Mouse (Mus musculus): ENCODE data around the gene Eif2s2.
A peak's percentile ranks its signal among the peaks of the same experiment; 100 is the strongest.
"Not testable (repeated sequence)": the region's sequence is repeated elsewhere in the genome, so short reads cannot be mapped to it uniquely, and the experiment has no call there.

Gene Eif2s2

GRCm38 (mm10) chr2:154892201-154893044 lies at the start of gene Eif2s2:
Eif2s2 (minus strand) TSS chr2:154892935.
- peak; percentile 96 for DNase-seq (ENCODE audit: extremely low read depth, low read depth)

- DNase-seq (ENCODE audit: extremely low read depth, low read depth): no peak
Measured at GRCm38 (mm10) chr2:154941952-154942351, 49.2 kb upstream of the Eif2s2 start.

GRCm38 (mm10) chr2:154937547-154938390 lies 45.0 kb upstream of the Eif2s2 start:
- no peak for DNase-seq (ENCODE audit: extremely low read depth, low read depth)

DNA sequence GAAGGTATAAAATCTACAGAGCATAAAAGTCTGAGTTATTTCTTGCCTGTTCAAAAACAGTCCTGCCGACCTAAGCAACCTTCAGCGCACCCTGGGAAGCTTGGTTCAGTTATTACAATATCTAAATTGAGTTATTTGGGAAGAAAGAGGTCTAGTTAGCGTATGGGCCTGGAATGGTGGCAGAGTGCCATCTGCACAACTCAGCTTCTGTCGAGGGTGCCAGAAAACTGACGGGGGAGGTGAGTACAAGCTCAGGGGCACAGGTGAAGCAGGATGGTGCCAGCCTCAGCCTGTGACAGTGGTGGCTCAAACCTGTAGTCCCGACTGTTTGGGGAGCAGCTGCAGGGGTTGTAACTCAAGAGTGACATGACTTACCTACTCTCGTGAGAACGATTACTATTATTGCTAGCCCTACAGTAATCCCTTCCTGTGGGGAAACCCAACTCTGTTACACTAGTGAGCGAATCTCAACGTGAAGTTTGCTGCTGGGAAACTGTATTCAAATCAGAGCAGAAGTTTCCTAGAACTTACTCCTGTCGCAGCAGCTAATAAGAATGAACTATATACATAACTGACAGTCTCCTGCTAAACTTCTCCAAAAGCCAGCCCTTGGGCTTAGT lies 43.9 kb upstream of the Eif2s2 start:
- no peak for DNase-seq (ENCODE audit: extremely low read depth, low read depth)

DNA sequence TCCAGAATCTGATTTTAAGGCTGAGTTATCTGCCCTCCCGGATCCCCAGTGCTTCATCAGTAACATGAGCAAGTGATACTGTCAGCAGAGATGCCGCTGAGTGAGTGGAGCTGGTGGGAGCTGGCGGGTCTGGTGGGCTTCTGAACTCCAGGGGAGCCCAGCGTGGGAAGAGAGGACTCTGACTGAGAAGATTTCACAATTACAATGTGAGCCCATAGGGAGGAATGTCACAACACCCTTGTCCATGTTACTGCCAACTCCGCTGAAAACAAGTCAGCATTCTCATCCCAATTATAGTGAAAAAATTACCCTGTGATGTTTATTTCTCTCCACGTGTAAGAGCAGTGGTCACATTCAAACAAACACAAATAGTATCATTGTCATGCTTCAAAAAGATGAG lies 43.4 kb upstream of the Eif2s2 start:
- DNase-seq (ENCODE audit: extremely low read depth, low read depth): no peak

DNA sequence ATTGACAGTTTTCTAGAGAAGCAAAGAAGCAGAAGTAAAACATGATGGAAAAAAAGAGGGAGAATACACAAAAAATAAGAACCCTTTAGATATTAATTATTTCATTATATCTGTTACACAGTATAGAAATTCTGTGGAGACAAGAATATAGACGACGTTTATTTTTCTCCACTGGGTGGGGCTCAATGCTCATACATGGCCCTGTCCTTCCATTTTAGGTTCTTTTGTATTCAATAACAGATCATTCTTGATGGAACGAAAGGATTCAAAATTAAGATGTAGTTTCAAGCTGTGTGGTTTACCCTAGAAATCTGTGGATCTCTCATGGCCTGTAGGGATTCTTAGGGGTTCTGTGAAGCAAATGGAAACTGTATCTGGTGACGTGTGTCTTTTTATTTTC lies 41.1 kb upstream of the Eif2s2 start:
- no peak for DNase-seq (ENCODE audit: extremely low read depth, low read depth)

- no peak for DNase-seq (ENCODE audit: extremely low read depth, low read depth)
Measured at GRCm38 (mm10) chr2:154928298-154928697, 35.6 kb upstream of the Eif2s2 start.

DNA sequence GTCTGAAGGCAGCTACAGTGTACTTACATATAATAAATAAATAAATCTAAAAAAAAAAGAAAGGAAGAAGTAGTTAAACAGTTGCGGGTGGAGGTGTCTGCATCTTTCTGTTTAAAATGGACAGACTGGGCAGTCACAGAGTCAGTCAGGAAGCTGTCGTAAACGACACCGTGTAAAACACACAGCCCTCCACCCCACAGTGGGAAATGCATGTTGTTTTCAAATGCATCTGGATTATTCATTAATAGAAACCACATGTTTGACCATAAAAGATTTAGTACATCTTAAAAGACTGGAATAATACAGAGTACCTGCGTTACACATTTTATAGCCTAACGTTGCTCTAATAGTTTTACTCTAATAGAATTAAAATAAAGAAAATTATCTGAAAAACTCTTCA lies 34.1 kb upstream of the Eif2s2 start:
- no peak for DNase-seq (ENCODE audit: extremely low read depth, low read depth)

DNA sequence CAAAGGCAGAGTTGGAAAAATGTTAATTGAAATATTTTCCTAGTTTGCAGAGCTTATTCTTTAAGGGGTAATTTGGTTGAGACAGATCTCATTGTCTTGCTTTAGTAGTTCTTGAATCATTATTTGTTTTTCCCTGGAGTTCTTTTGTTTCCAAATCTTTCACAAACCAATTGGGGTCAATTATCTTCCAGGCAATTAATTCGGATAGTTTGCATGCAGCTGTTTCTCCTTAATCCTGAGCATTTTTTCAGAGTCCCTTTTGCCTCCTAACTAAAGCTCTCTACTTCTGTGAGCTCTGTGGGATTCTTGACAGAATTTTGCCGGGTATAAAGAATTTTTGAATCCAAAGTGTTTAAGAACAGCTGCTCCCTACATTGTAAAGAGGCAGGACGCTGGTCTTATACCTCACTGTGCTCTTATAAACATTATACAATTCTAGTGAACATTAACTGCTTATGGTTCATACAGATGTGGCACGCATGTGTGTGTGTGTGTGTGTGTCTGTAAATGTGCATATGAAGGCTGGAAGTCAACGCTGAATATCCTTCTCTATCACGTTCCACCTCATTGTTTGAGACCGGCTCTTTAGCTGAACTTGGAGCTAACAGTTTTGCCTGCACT lies 32.8 kb upstream of the Eif2s2 start:
- DNase-seq (ENCODE audit: extremely low read depth, low read depth): no peak

- not testable (repeated sequence) for DNase-seq (ENCODE audit: extremely low read depth, low read depth)
Measured at GRCm38 (mm10) chr2:154922134-154922533, 29.4 kb upstream of the Eif2s2 start.

DNA sequence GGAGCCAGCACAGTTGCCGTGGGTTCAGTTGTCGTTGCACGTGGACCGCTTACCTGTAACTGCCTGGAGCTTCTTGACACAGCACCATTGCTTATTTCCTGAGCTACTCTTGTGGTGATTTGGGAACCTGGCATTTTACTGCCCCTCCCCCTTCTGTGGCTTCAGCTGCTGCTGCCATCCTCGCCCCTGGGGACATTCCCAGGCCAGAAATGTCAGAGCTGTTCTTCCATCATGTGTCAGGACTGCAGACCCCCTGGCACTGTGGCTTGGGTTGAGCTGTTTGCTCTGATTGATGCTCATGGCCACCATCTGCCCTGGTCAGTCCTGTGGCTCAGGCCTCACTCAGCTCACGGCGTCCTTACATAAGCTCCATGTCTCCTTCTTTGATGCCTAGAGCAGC lies 28.2 kb upstream of the Eif2s2 start:
- DNase-seq (ENCODE audit: extremely low read depth, low read depth): no peak

GRCm38 (mm10) chr2:154917866-154918641 lies 25.3 kb upstream of the Eif2s2 start:
- DNase-seq (ENCODE audit: extremely low read depth, low read depth): no peak

DNA sequence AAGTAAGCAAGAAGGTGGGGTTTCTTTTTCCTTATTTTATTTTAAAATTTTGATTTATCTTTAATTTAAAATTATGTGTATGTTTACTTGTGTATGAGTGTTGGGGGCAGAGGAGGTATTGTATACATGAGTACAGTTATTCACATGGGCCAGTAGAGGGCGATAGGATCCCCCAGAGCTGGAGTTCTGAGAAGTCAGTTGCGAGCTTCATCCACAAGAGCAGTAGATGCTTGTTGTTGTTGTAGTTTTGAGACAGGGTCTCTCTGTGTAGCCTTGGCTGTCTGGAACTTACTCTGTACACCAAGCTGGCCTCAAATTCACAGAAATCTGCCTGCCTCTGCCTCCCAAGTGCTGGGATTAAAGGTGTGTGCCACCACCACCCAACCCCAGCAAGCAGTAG lies 23.8 kb upstream of the Eif2s2 start:
- peak; percentile 48 for DNase-seq (ENCODE audit: extremely low read depth, low read depth)

GRCm38 (mm10) chr2:154915922-154916541 lies 23.3 kb upstream of the Eif2s2 start:
- no peak for DNase-seq (ENCODE audit: extremely low read depth, low read depth)

DNA sequence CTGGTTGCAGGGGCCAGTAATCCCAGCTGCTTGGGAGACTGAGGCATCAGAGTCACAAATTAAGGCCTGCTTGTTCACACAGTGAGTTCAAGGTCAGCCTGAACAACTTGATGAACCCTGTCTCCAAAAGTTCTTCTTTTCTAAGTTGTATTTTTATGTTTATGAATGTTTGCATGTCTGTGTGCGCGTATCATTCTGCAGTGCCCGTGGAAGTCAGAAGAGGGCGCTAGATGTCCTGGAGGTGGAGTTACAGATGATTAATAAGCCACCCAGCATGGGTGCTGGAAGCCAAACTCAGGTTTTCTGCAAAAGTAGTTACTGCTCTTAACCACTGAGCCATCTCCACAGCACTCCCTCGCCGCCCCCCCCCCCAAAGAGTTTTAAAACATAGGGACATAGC lies 17.1 kb upstream of the Eif2s2 start:
- no peak for DNase-seq (ENCODE audit: extremely low read depth, low read depth)

GRCm38 (mm10) chr2:154908223-154908622 lies 15.5 kb upstream of the Eif2s2 start:
- peak; percentile 33 for DNase-seq (ENCODE audit: extremely low read depth, low read depth)

GRCm38 (mm10) chr2:154905796-154906195 lies 13.1 kb upstream of the Eif2s2 start:
- no peak for DNase-seq (ENCODE audit: extremely low read depth, low read depth)

DNA sequence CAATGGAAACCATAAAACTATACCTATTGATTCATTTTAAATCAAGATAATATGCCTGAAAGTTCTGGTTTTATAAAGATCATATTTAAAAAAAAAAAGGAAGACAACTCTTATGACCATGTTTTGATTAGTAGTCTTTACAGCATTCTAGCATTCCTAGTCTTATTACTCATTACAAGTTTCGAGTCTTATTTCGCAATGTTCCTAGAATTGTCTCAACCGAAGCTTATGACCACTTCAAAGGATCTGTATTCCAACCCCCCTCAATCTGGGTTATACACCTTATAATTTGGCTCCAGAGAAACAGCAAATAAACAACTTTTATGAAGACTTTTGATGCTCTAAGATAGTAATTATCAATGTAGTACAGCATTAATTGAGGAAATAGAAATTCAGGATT lies 9.4 kb upstream of the Eif2s2 start:
- DNase-seq (ENCODE audit: extremely low read depth, low read depth): no peak

DNA sequence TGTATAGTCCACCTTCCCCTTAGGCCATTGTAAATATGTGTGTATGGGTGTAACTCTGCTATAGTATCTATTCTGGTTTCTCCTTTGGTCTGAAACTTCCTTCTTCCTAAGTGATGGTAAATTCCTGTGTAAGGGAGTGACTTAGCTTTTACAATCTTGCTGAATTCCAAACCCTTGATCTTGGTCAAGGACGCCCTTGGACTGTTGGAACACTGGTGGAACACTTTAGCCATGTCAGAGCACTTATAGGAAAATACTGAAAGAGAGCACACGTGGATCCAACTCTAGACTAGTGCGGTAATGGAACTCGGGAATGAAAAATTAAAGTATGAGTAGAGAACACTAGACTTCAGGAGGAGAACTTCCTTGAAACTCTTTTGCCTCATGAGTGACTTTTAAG lies 6.7 kb upstream of the Eif2s2 start:
- DNase-seq (ENCODE audit: extremely low read depth, low read depth): not testable (repeated sequence)

DNA sequence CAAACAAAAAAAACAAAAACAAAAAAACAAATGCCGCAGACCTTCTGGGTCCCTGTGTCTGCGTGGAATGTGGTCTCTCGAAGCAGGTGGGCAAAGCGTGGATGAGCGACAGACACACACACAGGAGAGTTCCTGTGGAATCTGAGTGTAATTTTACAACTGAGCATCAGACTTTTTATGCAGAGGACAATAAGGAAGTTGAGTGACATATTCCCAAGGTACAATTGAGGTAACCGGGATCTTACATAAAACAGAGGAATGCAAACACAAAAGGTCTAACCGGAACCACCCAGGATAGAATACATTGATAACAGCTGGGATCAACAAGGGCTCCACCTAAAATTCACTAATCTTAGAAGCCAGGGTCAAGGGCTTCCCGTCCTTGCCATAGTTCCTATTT lies 6.3 kb upstream of the Eif2s2 start:
- DNase-seq (ENCODE audit: extremely low read depth, low read depth): not testable (repeated sequence)

All from MEL-GATA-1-ER (cell line).